Mouse (Mus musculus) B cell, adult (primary cell): ENCODE data around the gene Spaca5. TPM values are rescaled to one million over a fixed set of nuclear protein-coding genes. Genes with fewer than 3 reads are reported as not detected.

Source experiments
- total RNA-seq: library from RNA; stranded (reverse); gene quantifications from 4 replicates; pipeline ENCODE4 v1.2.4, GENCODE M21; 2023; ENCODE audit not compliant: inconsistent age

Gene Spaca5
- total RNA-seq, result not detected in 4 replicates

GRCm38 (mm10) chrX:21068106-21068505 lies at the start of gene Spaca5:
Spaca5 (plus strand) TSS chrX:21068406.

GRCm38 (mm10) chrX:21061866-21062543 lies 6.2 kb upstream of the Spaca5 start, which contains the start of gene Zfp182:
Zfp182 (minus strand) TSS chrX:21062316.

DNA sequence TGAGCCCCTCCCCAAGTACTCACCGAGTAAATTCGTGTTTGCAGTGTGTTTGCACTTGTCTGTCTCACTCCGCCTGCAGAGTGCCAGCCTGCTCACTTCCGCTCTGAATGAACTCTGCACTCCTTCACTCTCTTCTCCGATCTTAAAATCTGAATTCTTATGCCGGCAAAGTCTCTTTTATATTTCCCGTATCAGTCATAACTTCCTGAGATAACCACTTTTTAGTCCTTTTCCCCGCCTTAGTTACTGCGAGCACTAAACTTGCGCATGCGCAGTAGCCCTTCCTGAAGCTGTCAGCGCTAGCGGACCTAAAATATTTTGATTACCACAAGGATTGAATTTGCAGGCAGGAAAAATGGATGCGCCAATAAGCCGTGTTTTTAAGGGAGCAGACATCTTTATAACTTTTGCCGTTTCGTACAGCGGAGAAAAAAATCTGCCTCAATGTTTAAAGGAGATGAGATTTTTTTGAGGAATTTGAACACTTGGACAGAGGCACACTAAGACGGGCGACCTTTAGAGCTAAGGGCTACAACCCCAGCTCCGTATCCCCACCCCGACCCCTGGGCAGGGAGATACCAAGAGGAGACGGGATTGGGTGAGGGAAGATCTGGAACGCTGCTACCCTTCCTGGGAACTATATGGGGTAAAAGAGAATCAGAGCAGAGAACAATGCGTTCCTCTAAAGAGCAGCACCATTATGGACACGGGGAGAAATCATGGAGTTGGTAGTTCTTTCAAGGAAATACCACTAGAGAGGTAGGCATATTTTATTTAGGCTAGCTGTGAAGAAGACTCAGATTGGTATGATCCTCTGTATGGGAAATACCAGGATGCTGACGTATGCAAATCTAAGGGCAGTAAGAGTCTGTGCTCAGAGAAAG lies 21.0 kb downstream of the Spaca5 start, which contains the start of gene Zfp300:
Gene Zfp300, minus strand, starts transcription at position 545 of the 884 bp plus-strand sequence.

DNA sequence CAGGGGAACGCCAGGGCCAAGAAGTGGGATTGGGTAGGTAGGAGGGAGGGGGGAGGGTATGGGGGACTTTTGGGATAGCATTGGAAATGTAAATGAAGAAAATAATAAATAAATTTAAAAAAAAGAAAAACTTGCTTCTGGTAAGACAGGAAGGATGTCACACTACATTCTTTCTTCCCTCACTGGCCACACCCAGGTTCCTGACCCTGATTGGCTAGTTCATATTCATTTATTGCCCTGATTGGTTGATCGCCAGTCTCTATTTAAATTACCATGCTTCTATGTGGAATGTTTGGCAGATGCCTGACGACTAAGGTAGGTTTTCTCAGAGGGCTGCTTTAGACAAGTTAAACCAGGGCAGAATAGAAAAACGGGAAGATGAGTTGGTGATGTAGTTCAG lies 47.3 kb downstream of the Spaca5 start, which contains the start of gene Ssxa1:
Gene Ssxa1, plus strand, starts transcription at position 301 of the 400 bp plus-strand sequence.

Other genes starting within 250 kb of the Spaca5 start
- not detected in 4 replicates for gene Timp1, start 198.2 kb upstream of the Spaca5 start, total RNA-seq
- gene Syn1, start 147.4 kb upstream of the Spaca5 start, total RNA-seq, result 0.15 to 0.26 TPM (median 0.21 TPM) in 3 of 4 replicates, not detected in the other
- 31.5 to 47.2 TPM (median 36.0 TPM) in 4 replicates for gene Cfp, start 136.9 kb upstream of the Spaca5 start, total RNA-seq
- 20.3 to 21.2 TPM (median 21.1 TPM) in 4 replicates for gene Elk1, start 117.8 kb upstream of the Spaca5 start, total RNA-seq
- gene Uxt, start 106.4 kb upstream of the Spaca5 start, total RNA-seq, result 27.0 to 41.9 TPM (median 35.6 TPM) in 4 replicates
- gene Zfp182, start 6.1 kb upstream of the Spaca5 start, total RNA-seq, result 16.4 to 19.4 TPM (median 17.3 TPM) in 4 replicates
- gene Zfp300, start 21.1 kb downstream of the Spaca5 start, total RNA-seq, result 0.32 to 0.78 TPM (median 0.48 TPM) in 4 replicates
- gene Ssxa1, start 47.4 kb downstream of the Spaca5 start, total RNA-seq, result not detected in 4 replicates
- not detected in 4 replicates for gene Gm21876, start 107.2 kb downstream of the Spaca5 start, total RNA-seq